Mouse (Mus musculus): ENCODE data around the gene E2f6. TPM values are rescaled to one million over a fixed set of nuclear protein-coding genes. Genes with fewer than 3 reads are reported as not detected.

E2f6 gene
- total and polyA plus RNA-seq, 3 experiments, result 9.3 to 36.1 (median 20.0) TPM

- no peak for DNase-seq (ENCODE audit: extremely low read depth)
- no peaks in the 10 kb centered on the region for H3K27me3 ChIP-seq (replicated peaks)
- H3K79me2 ChIP-seq (replicated peaks; ENCODE audit: control insufficient read depth, extremely low read depth, insufficient read depth, poor library complexity, severe bottlenecking), result no peaks in the 10 kb centered on the region
- H3K4me2 ChIP-seq (ENCODE audit: insufficient read depth, low read depth, poor library complexity, severe bottlenecking), result no peak overlapping the region
- no peak for TF ChIP-seq MEF2A (IDR thresholded peaks at IDR 0.05; ENCODE audit: borderline replicate concordance, low read depth, low read length)
- TF ChIP-seq TCF12 (IDR thresholded peaks at IDR 0.05; ENCODE audit: low read depth, low read length), result no peak
- TF ChIP-seq ETS1 (conservative IDR thresholded peaks at IDR 0.05; ENCODE audit: low read depth, low read length), result no peak
- no peak for TF ChIP-seq POLR2A (IDR thresholded peaks at IDR 0.05; ENCODE audit: low read depth, low read length)
- no peak for TF ChIP-seq NRF1 (IDR thresholded peaks at IDR 0.05; ENCODE audit: low read depth, low read length)
- TF ChIP-seq USF1 (IDR thresholded peaks at IDR 0.05; ENCODE audit: low read depth, low read length), result no peak
- no peak for TF ChIP-seq PAX5 (IDR thresholded peaks at IDR 0.05; ENCODE audit: low read length)
- no peak for TF ChIP-seq RCOR1 (conservative IDR thresholded peaks at IDR 0.05; ENCODE audit: low read depth, low read length)
- H3K9me3 ChIP-seq (replicated peaks; ENCODE audit: low read length), result peaks cover 13% of the 10 kb centered on the region
- dilution Hi-C loops (cut with MboI; ENCODE audit: extremely low pct_ligation_motif_present, extremely low pct_unique_long_range_greater_than_20kb, low sequenced_read_pairs), result no loop called here
- H3K27ac ChIP-seq (ENCODE audit: insufficient read depth, low read depth), result no peak overlapping the region
- peaks cover 0 to 37% of the 10 kb centered on the region in 2 experiments; a peak in 2 of 4 replicates for H3K4me1 ChIP-seq (ENCODE audit: control insufficient read depth in 1 of 2, insufficient read depth in 2 of 2)
- H3K4me3 ChIP-seq (replicated peaks in 1 of 3; ENCODE audit: low read depth in 2 of 3, low read length in 2 of 3, poor library complexity in 1 of 3), result no peak overlapping the region
- in situ Hi-C loops (cut with MboI; ENCODE audit: low pct_ligation_motif_present, low pct_unique_long_range_greater_than_20kb, low sequenced_read_pairs), result no loop called here
- no peak overlapping the region for H3K9ac ChIP-seq (ENCODE audit: insufficient read depth, low read depth)
- no peaks in the 10 kb centered on the region for H3K36me3 ChIP-seq (replicated peaks in 1 of 2; ENCODE audit: control insufficient read depth in 1 of 2, insufficient read depth in 1 of 2, low read length in 1 of 2)
Observed at GRCm38 (mm10) chr12:16837766-16838165, 27.0 kb downstream of the E2f6 start.

DNA sequence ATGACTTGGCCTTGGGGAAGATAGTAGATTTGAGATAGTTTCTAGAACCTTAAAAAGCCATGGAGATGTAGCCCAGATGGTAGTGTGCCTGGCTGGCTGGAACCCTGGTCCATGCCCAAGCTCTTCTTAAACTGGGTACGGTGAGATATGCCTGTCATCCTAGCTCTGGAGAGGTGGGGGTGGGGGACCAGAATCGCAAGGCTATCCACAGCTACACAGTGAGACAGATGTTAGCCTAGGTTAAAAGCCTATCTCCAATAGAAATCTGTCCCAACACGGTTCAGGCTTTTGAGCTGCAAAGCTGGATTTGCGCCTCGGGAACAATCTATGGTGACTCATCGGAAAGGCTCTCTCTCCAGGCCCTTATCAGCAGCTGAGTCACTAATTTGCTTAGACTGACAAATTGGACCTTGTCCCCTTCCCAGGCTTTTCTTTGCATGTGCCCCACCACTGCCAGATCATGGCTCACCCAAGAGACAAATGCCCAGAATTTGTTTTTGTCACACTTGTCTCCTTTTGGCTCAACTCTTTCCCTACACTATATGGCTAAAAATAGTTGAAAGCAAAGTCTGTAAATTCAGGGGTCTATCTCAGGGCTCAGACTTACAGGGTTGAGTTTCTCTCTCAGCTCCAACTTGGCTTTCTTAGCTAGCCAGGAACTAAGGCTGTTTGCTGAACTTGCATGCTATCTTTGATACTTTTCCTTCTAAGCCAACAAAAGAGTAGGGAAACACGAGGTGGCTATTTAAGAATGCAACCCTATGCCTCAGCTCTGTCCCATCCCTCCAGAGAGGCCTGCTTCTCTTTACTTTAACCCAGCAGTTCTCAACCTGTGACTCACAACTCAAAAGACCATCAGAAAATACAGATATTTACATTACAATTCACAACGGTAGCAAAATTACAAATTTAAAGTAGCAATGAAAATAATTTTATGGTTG, 30.3 kb downstream of the E2f6 start:
- in situ Hi-C loops (cut with MboI; ENCODE audit: low pct_ligation_motif_present, low pct_unique_long_range_greater_than_20kb, low sequenced_read_pairs) (no loop called here), dilution Hi-C loops (cut with MboI; ENCODE audit: extremely low pct_ligation_motif_present, extremely low pct_unique_long_range_greater_than_20kb, low sequenced_read_pairs) (no loop called here)
- Histone ChIP-seq H3K36me3 (replicated peaks in 1 of 2; ENCODE audit: control insufficient read depth in 1 of 2, insufficient read depth in 1 of 2, low read length in 1 of 2) (no peaks in the 10 kb centered on the region), H3K4me2 (ENCODE audit: insufficient read depth, low read depth, poor library complexity, severe bottlenecking) (no peak overlapping the region), H3K27ac (ENCODE audit: insufficient read depth, low read depth) (no peak overlapping the region), H3K27me3 (replicated peaks) (no peaks in the 10 kb centered on the region), H3K9me3 (replicated peaks; ENCODE audit: low read length) (peaks cover 15% of the 10 kb centered on the region), H3K4me3 (replicated peaks in 1 of 3; ENCODE audit: low read depth in 2 of 3, low read length in 2 of 3, poor library complexity in 1 of 3) (no peak overlapping the region), H3K9ac (ENCODE audit: insufficient read depth, low read depth) (no peak overlapping the region), H3K4me1 (ENCODE audit: control insufficient read depth in 1 of 2, insufficient read depth in 2 of 2) (peaks cover 0 to 28% of the 10 kb centered on the region in 2 experiments; a peak in 2 of 4 replicates), H3K79me2 (replicated peaks; ENCODE audit: control insufficient read depth, extremely low read depth, insufficient read depth, poor library complexity, severe bottlenecking) (no peaks in the 10 kb centered on the region)
- DNase-seq (ENCODE audit: extremely low read depth), result no peak
- TF ChIP-seq MAZ (IDR thresholded peaks at IDR 0.05; ENCODE audit: low read depth, low read length), result no peak
- no peak for TF ChIP-seq ZC3H11A (IDR thresholded peaks at IDR 0.05; ENCODE audit: low read depth, low read length)
- TF ChIP-seq USF1 (IDR thresholded peaks at IDR 0.05; ENCODE audit: low read depth, low read length), result no peak
